Mouse (Mus musculus) hindbrain, embryonic 13.5 days (tissue): ENCODE data around the gene Narfl. TPM values are rescaled to one million over a fixed set of nuclear protein-coding genes. Genes with fewer than 3 reads are reported as not detected.
A peak's percentile ranks its signal among the peaks of the same experiment; 100 is the strongest.

Source experiments
- ATAC-seq: fragments of 200-750 bp; cut with Nextera tagmentation; 2 replicates; pipeline ENCODE4 v1.8.0; 2017; ENCODE audit warnings: moderate TSS enrichment; ENCODE audit not compliant: low FRiP score
- H3K27ac ChIP-seq: fragments of 300-500 bp; sonication (generic); 2 replicates; pipeline ENCODE4 v1.5.1; 2015; ENCODE audit warnings: inconsistent platforms, mild to moderate bottlenecking, moderate library complexity
- H3K27me3 ChIP-seq: fragments of 300-500 bp; sonication (generic); 2 replicates; pipeline ENCODE4 v1.6.1; 2015; ENCODE audit warnings: mild to moderate bottlenecking, inconsistent platforms
- H3K36me3 ChIP-seq: fragments of 300-500 bp; sonication (generic); 2 replicates; pipeline ENCODE4 v1.6.1; 2015; ENCODE audit warnings: mild to moderate bottlenecking, inconsistent platforms
- H3K4me1 ChIP-seq: fragments of 300-500 bp; sonication (generic); replicated peaks from 2 replicates; pipeline ENCODE4 v1.6.1; 2015; ENCODE audit warnings: inconsistent platforms
- H3K4me2 ChIP-seq: fragments of 300-500 bp; sonication (generic); 2 replicates; pipeline ENCODE4 v1.6.1; 2015; ENCODE audit warnings: inconsistent platforms, mild to moderate bottlenecking, moderate library complexity
- H3K4me3 ChIP-seq: fragments of 300-500 bp; sonication (generic); 2 replicates; pipeline ENCODE4 v1.5.1; 2015; ENCODE audit warnings: mild to moderate bottlenecking, inconsistent platforms
- H3K9ac ChIP-seq: fragments of 300-500 bp; sonication (generic); 2 replicates; pipeline ENCODE4 v1.6.1; 2015; ENCODE audit warnings: mild to moderate bottlenecking, inconsistent platforms
- H3K9me3 ChIP-seq: fragments of 300-500 bp; sonication (generic); 2 replicates; pipeline ENCODE4 v1.6.1; 2016; ENCODE audit warnings: inconsistent platforms
- WGBS: fragments of 180-500 bp; shearing (Covaris S2); methylation state at CpG from one replicate; pipeline ENCODE4 v1.1.7; 2015; 5-methylcytosine and 5-hydroxymethylcytosine counted together
- polyA plus RNA-seq: library from polyadenylated mRNA; unstranded; fragments of >200 nt; fragmentation: Nextera tagmentation; extraction: Ambion mirVana; gene quantifications from 2 replicates; pipeline ENCODE4 v1.2.1, GENCODE M21; 2015

Narfl gene
- polyA plus RNA-seq, 1 experiment from 2014 or later, result 27.8 TPM

GRCm38 (mm10) chr17:25769331-25769730 lies 4.2 kb upstream of the Narfl start:
- H3K27me3 ChIP-seq, result peaks cover 32% of the 10 kb centered on the region
- H3K36me3 ChIP-seq, result no peaks in the 10 kb centered on the region
- H3K4me2 ChIP-seq, result no peak overlapping the region
- no peak overlapping the region for H3K27ac ChIP-seq
- WGBS, result 60% methylated on average over 9 of the region's 9 CpGs
- H3K4me3 ChIP-seq, result no peak overlapping the region
- no peak for ATAC-seq
- peaks cover 9% of the 10 kb centered on the region for H3K4me1 ChIP-seq
- no peaks in the 10 kb centered on the region for H3K9me3 ChIP-seq
- H3K9ac ChIP-seq, result no peak overlapping the region

GRCm38 (mm10) chr17:25775318-25776062 lies 1.9 kb downstream of the Narfl start:
- Histone ChIP-seq H3K27ac (no peak overlapping the region), H3K4me2 (no peak overlapping the region), H3K9me3 (no peaks in the 10 kb centered on the region), H3K4me3 (no peak overlapping the region), H3K4me1 (peaks cover 13% of the 10 kb centered on the region), H3K36me3 (peaks cover 33% of the 10 kb centered on the region), H3K27me3 (no peaks in the 10 kb centered on the region), H3K9ac (no peak overlapping the region)
- WGBS, result 84% methylated on average over 10 of the region's 10 CpGs
- no peak for ATAC-seq

- no peaks in the 10 kb centered on the region for H3K27me3 ChIP-seq
Measured at GRCm38 (mm10) chr17:25777948-25778347, 4.4 kb downstream of the Narfl start.

GRCm38 (mm10) chr17:25781339-25781738 lies 7.8 kb downstream of the Narfl start:
- no peak overlapping the region for H3K4me3 ChIP-seq
- H3K9ac ChIP-seq, result no peak overlapping the region
- H3K9me3 ChIP-seq, result no peaks in the 10 kb centered on the region
- H3K36me3 ChIP-seq, result peaks cover 71% of the 10 kb centered on the region
- ATAC-seq, result no peak
- no peaks in the 10 kb centered on the region for H3K27me3 ChIP-seq
- H3K4me1 ChIP-seq, result peaks cover 31% of the 10 kb centered on the region
- WGBS, result 87% methylated on average over 6 of the region's 6 CpGs
- no peak overlapping the region for H3K4me2 ChIP-seq
- H3K27ac ChIP-seq, result no peak overlapping the region

More at GRCm38 (mm10) chr17:25777948-25778347, 4.4 kb downstream of the Narfl start:
- no peaks in the 10 kb centered on the region for H3K9me3 ChIP-seq
- no peak overlapping the region for H3K27ac ChIP-seq
- no peak overlapping the region for H3K4me2 ChIP-seq
- peaks cover 57% of the 10 kb centered on the region for H3K36me3 ChIP-seq
- 97% methylated on average over 5 of the region's 5 CpGs for WGBS
- peaks cover 16% of the 10 kb centered on the region for H3K4me1 ChIP-seq
- ATAC-seq, result no peak
- no peak overlapping the region for H3K9ac ChIP-seq
- no peak overlapping the region for H3K4me3 ChIP-seq

GRCm38 (mm10) chr17:25783086-25783485 lies 9.5 kb downstream of the Narfl start:
- Histone ChIP-seq H3K27me3 (no peaks in the 10 kb centered on the region), H3K4me2 (0 out of 2 replicates have a peak overlapping the region, but pooled peaks have one; percentile 13), H3K36me3 (peaks cover 65% of the 10 kb centered on the region), H3K4me3 (0 out of 2 replicates have a peak overlapping the region, but pooled peaks have one; percentile 74), H3K9me3 (no peaks in the 10 kb centered on the region), H3K9ac (peak overlapping the region; percentile 88), H3K4me1 (peaks cover 31% of the 10 kb centered on the region), H3K27ac (no peak overlapping the region)
- WGBS, result 66% methylated on average over 7 of the region's 7 CpGs
- no peak for ATAC-seq

GRCm38 (mm10) chr17:25783861-25784574 lies 10.4 kb downstream of the Narfl start:
- no peaks in the 10 kb centered on the region for H3K27me3 ChIP-seq
- peak overlapping the region; percentile 90 for H3K4me2 ChIP-seq
- H3K4me1 ChIP-seq, result peaks cover 31% of the 10 kb centered on the region
- peak overlapping the region; percentile 88 for H3K9ac ChIP-seq
- H3K4me3 ChIP-seq, result peak overlapping the region; percentile 74
- peaks cover 62% of the 10 kb centered on the region for H3K36me3 ChIP-seq
- H3K27ac ChIP-seq, result peak overlapping the region; percentile 91; the same call in 1 of the 2 replicates
- H3K9me3 ChIP-seq, result no peaks in the 10 kb centered on the region
- no peak for ATAC-seq
- 86% methylated on average over 15 of the region's 15 CpGs for WGBS

- H3K4me2 ChIP-seq, result peak within 1 kb of the TSS; percentile 90
- H3K36me3 ChIP-seq, result peaks cover 63% of the 10 kb centered on the region
- peak within 1 kb of the TSS; percentile 88 for H3K9ac ChIP-seq
- H3K27me3 ChIP-seq, result no peaks in the 10 kb centered on the region
- peak within 1 kb of the TSS; percentile 74 for H3K4me3 ChIP-seq
- H3K9me3 ChIP-seq, result no peaks in the 10 kb centered on the region
- H3K4me1 ChIP-seq, result peaks cover 32% of the 10 kb centered on the region
- WGBS, result under 1% methylated on average over 23 of the region's 23 CpGs
- peak; percentile 82 for ATAC-seq
- H3K27ac ChIP-seq, result peak within 1 kb of the TSS; percentile 91
Measured at GRCm38 (mm10) chr17:25785281-25785745, 11.7 kb downstream of the Narfl start, which contains the start of gene Haghl. TSS of gene Haghl (minus strand) at chr17:25785673.

GRCm38 (mm10) chr17:25786280-25786679 lies 12.7 kb downstream of the Narfl start, which contains the start of gene Ccdc78:
TSS of gene Ccdc78 (plus strand) at chr17:25786580.
- Histone ChIP-seq H3K9ac (peak within 1 kb of the TSS; percentile 88), H3K4me2 (peak within 1 kb of the TSS; percentile 90), H3K4me1 (peaks cover 41% of the 10 kb centered on the region), H3K27ac (peak within 1 kb of the TSS; percentile 91), H3K9me3 (no peaks in the 10 kb centered on the region), H3K4me3 (peak within 1 kb of the TSS; percentile 74), H3K36me3 (peaks cover 53% of the 10 kb centered on the region), H3K27me3 (no peaks in the 10 kb centered on the region)
- WGBS, result 84% methylated on average over 3 of the region's 3 CpGs
- no peak for ATAC-seq

- WGBS, result 94% methylated on average over 9 of the region's 9 CpGs
- H3K9me3 ChIP-seq, result no peaks in the 10 kb centered on the region
Measured at GRCm38 (mm10) chr17:25786781-25787504, 13.4 kb downstream of the Narfl start.

GRCm38 (mm10) chr17:25791320-25791842 lies 17.8 kb downstream of the Narfl start:
- H3K4me1 ChIP-seq, result peaks cover 54% of the 10 kb centered on the region
- peaks cover 3% of the 10 kb centered on the region; the same call in 1 of the 2 replicates for H3K27me3 ChIP-seq
- no peak for ATAC-seq
- H3K4me3 ChIP-seq, result peak overlapping the region; percentile 78
- WGBS, result 27% methylated on average over 19 of the region's 19 CpGs
- H3K9ac ChIP-seq, result peak overlapping the region; percentile 90
- H3K9me3 ChIP-seq, result no peaks in the 10 kb centered on the region
- peak overlapping the region; percentile 93 for H3K27ac ChIP-seq
- peak overlapping the region; percentile 88 for H3K4me2 ChIP-seq
- peaks cover 23% of the 10 kb centered on the region for H3K36me3 ChIP-seq

More at GRCm38 (mm10) chr17:25786781-25787504, 13.4 kb downstream of the Narfl start:
- H3K4me3 ChIP-seq, result no peak overlapping the region
- peaks cover 46% of the 10 kb centered on the region for H3K36me3 ChIP-seq
- ATAC-seq, result no peak
- H3K27ac ChIP-seq, result no peak overlapping the region
- H3K27me3 ChIP-seq, result no peaks in the 10 kb centered on the region
- no peak overlapping the region for H3K4me2 ChIP-seq
- H3K9ac ChIP-seq, result 0 out of 2 replicates have a peak overlapping the region, but pooled peaks have one; percentile 13
- H3K4me1 ChIP-seq, result peaks cover 46% of the 10 kb centered on the region

GRCm38 (mm10) chr17:25791843-25792527 lies 18.4 kb downstream of the Narfl start:
- peak overlapping the region; percentile 90 for H3K9ac ChIP-seq
- peaks cover 23% of the 10 kb centered on the region for H3K36me3 ChIP-seq
- peaks cover 4% of the 10 kb centered on the region; the same call in 1 of the 2 replicates for H3K27me3 ChIP-seq
- H3K27ac ChIP-seq, result peak overlapping the region; percentile 93
- H3K4me3 ChIP-seq, result peak overlapping the region; percentile 78
- under 1% methylated on average over 45 of the region's 45 CpGs for WGBS
- H3K4me1 ChIP-seq, result peaks cover 60% of the 10 kb centered on the region
- peak; percentile 66 for ATAC-seq
- H3K9me3 ChIP-seq, result no peaks in the 10 kb centered on the region
- H3K4me2 ChIP-seq, result peak overlapping the region; percentile 88
